In genomic region chr7:40103057-40103945, GRCm38 (mm10) we compare ENCODE assay signal across 14 mouse cellular contexts.
A peak's percentile ranks its signal among the peaks of the same experiment; 100 is the strongest.
DNase-seq lines count a peak whose midpoint lies in the region; ATAC-seq and TF ChIP-seq lines count a peak whose summit lies in the region.
"Had no signal": no experiment of that assay in that cellular context is flagged by ENCODE, and none has a peak within 500 bp of the region (broad histone marks: within the 10 kb centered on the region; RNA-seq: fewer than 3 reads in every experiment).

No protein-coding gene starts in this region.

- H3K27ac ChIP-seq in heart, adult 2 months: no peak overlapping the region
- no peak overlapping the region for H3K27ac ChIP-seq in midbrain, postnatal 0 days (ENCODE audit: low read depth, low read length)
- H3K27ac ChIP-seq: embryonic facial prominence, embryonic 13.5 days; layer of hippocampus, adult 2 months had no signal

- no peaks in the 10 kb centered on the region for H3K27me3 ChIP-seq in heart, adult 2 months (ENCODE audit: control insufficient read depth, insufficient read depth, low read length)
- no peaks in the 10 kb centered on the region for H3K27me3 ChIP-seq in midbrain, postnatal 0 days (ENCODE audit: insufficient read depth, low read length)
- H3K27me3 ChIP-seq: embryonic facial prominence, embryonic 13.5 days had no signal

- no peak for TF ChIP-seq EP300 in heart, adult 2 months (IDR thresholded peaks at IDR 0.05; ENCODE audit: insufficient read depth, low read depth, low read length)

- H3K9me3 ChIP-seq in midbrain, postnatal 0 days (ENCODE audit: low read length): no peaks in the 10 kb centered on the region
- H3K9me3 ChIP-seq: embryonic facial prominence, embryonic 13.5 days had no signal

- H3K9ac ChIP-seq in heart, adult 2 months (ENCODE audit: low read depth, low read length): no peak overlapping the region
- no peak overlapping the region for H3K9ac ChIP-seq in midbrain, postnatal 0 days (replicated peaks; ENCODE audit: low read length, poor library complexity, severe bottlenecking)
- H3K9ac ChIP-seq: embryonic facial prominence, embryonic 13.5 days had no signal

- no peak for TF ChIP-seq POLR2A in heart, adult 2 months (IDR thresholded peaks at IDR 0.05; ENCODE audit: insufficient read depth, low read depth, low read length)

- H3K4me1 ChIP-seq in heart, adult 2 months (ENCODE audit: control insufficient read depth, insufficient read depth, low read length): no peaks in the 10 kb centered on the region
- no peaks in the 10 kb centered on the region for H3K4me1 ChIP-seq in midbrain, postnatal 0 days (ENCODE audit: insufficient read depth, low read length)
- H3K4me1 ChIP-seq: embryonic facial prominence, embryonic 13.5 days had no signal

- intact Hi-C loops in heart, adult 2 months (cut with DNase I): no loop called here

- peak; percentile 47; the same call in 1 of the 2 replicates for ATAC-seq in midbrain, postnatal 0 days (ENCODE audit: low FRiP score)

- H3K36me3 ChIP-seq in heart, adult 2 months (ENCODE audit: control insufficient read depth, insufficient read depth, low read length): no peaks in the 10 kb centered on the region
- H3K36me3 ChIP-seq in midbrain, postnatal 0 days (ENCODE audit: insufficient read depth, low read length): no peaks in the 10 kb centered on the region
- H3K36me3 ChIP-seq: embryonic facial prominence, embryonic 13.5 days had no signal

- H3K79me2 ChIP-seq in heart, adult 2 months (replicated peaks; ENCODE audit: control insufficient read depth, insufficient read depth, low read length): no peaks in the 10 kb centered on the region

- H3K4me3 ChIP-seq in heart, adult 2 months: no peak overlapping the region
- no peak overlapping the region for H3K4me3 ChIP-seq in midbrain, postnatal 0 days (ENCODE audit: low read depth, low read length)
- H3K4me3 ChIP-seq: embryonic facial prominence, embryonic 13.5 days; layer of hippocampus, adult 2 months had no signal

- DNase-seq in heart, adult 8-10 months (ENCODE audit: low spot score): peak; percentile 6
- no peak for DNase-seq in heart, adult 2 months
- DNase-seq in 416B (ENCODE audit: low read depth): peak; percentile 6
- DNase-seq in adrenal gland, postnatal 10 days: peak; percentile 63
- no peak for DNase-seq in midbrain, postnatal 0 days (ENCODE audit: low spot score)
- no peak for DNase-seq in layer of hippocampus, adult 8-10 months (ENCODE audit: low spot score in 2 of 2)
- DNase-seq in left cerebral cortex, adult 18-20 months (ENCODE audit: low spot score in 2 of 2): no peak
- DNase-seq: cerebellum, adult 8-10 months; kidney, adult 9 months; lung, postnatal 14 days; right cerebral cortex, postnatal 4 days; thymus, postnatal 14 days had no signal

- no peak overlapping the region for H3K4me2 ChIP-seq in midbrain, postnatal 0 days (ENCODE audit: low read depth, low read length, poor library complexity, severe bottlenecking)
- H3K4me2 ChIP-seq: embryonic facial prominence, embryonic 13.5 days had no signal

- 67% methylated on average over 7 of the region's 7 CpGs for WGBS in heart, adult 2 months
- WGBS in midbrain, postnatal 0 days: 68% methylated on average over 7 of the region's 7 CpGs

- TF ChIP-seq CTCF in heart, adult 2 months (IDR thresholded peaks at IDR 0.05): no peak
- no peak for TF ChIP-seq CTCF in midbrain, postnatal 0 days (IDR thresholded peaks at IDR 0.05)

Comparison
In these comparisons a context has a peak if more than half of its experiments do, and no peak if none do; other contexts are left out.
1. DNase-seq: peak in heart, adult 8-10 months (single experiment), 416B (single experiment) and adrenal gland, postnatal 10 days (single experiment); none in heart, adult 2 months (0 of 2), midbrain, postnatal 0 days (single experiment), layer of hippocampus, adult 8-10 months (0 of 2) and left cerebral cortex, adult 18-20 months (0 of 2).